Mouse (Mus musculus) kidney, postnatal 4 days (tissue): ENCODE data around the gene Sptb.
A peak's percentile ranks its signal among the peaks of the same experiment; 100 is the strongest.

ENCODE experiments used
- DNase-seq, 2 experiments: peaks; one replicate each; pipeline ENCODE4 v3.0.0; 2021; ENCODE audit warnings: mixed read lengths in 2 of 2

Sptb gene

GRCm38 (mm10) chr12:76572261-76573251, 137.8 kb downstream of the Sptb start:
- peak; percentile 80 to 90 for DNase-seq

- peak; percentile 63 to 80 for DNase-seq
These were observed 139.1 kb downstream of the Sptb start for GRCm38 (mm10) chr12:76571266-76571665.

- no peak for DNase-seq
These were observed 140.0 kb downstream of the Sptb start for GRCm38 (mm10) chr12:76570221-76570940.

GRCm38 (mm10) chr12:76566284-76566683, 144.1 kb downstream of the Sptb start:
- DNase-seq: no peak

GRCm38 (mm10) chr12:76562196-76562595, 148.2 kb downstream of the Sptb start:
- DNase-seq: peak in 1 of 2 experiments; percentile 1

- DNase-seq: peak; percentile 49 to 66
These were observed 152.1 kb downstream of the Sptb start for GRCm38 (mm10) chr12:76558206-76558605.

- peak; percentile 28 to 45 for DNase-seq
These were observed 153.5 kb downstream of the Sptb start for GRCm38 (mm10) chr12:76556745-76557389.

- DNase-seq: peak; percentile 21 to 32
These were observed 154.2 kb downstream of the Sptb start for GRCm38 (mm10) chr12:76556187-76556586.

GRCm38 (mm10) chr12:76554871-76555386, 155.4 kb downstream of the Sptb start:
- peak in 1 of 2 experiments; percentile 2 for DNase-seq

- DNase-seq: peak in 1 of 2 experiments; percentile 39
These were observed 156.0 kb downstream of the Sptb start for GRCm38 (mm10) chr12:76554392-76554791.

GRCm38 (mm10) chr12:76553917-76554316, 156.4 kb downstream of the Sptb start:
- DNase-seq: peak; percentile 52 to 65

GRCm38 (mm10) chr12:76552958-76553357, 157.4 kb downstream of the Sptb start:
- peak in 1 of 2 experiments; percentile 2 for DNase-seq

- DNase-seq: peak; percentile 77 to 84
These were observed 158.0 kb downstream of the Sptb start for GRCm38 (mm10) chr12:76552321-76552720.

GRCm38 (mm10) chr12:76549203-76549602, 161.1 kb downstream of the Sptb start:
- no peak for DNase-seq

- no peak for DNase-seq
These were observed 162.3 kb downstream of the Sptb start for GRCm38 (mm10) chr12:76548082-76548423.

- DNase-seq: peak; percentile 54 to 64
These were observed 162.8 kb downstream of the Sptb start for GRCm38 (mm10) chr12:76547409-76548081.

GRCm38 (mm10) chr12:76546383-76547276, 163.7 kb downstream of the Sptb start:
- DNase-seq: peak; percentile 57 to 71

- no peak for DNase-seq
These were observed 164.5 kb downstream of the Sptb start for GRCm38 (mm10) chr12:76545786-76546370.

- no peak for DNase-seq
These were observed 168.5 kb downstream of the Sptb start for GRCm38 (mm10) chr12:76541879-76542278.

GRCm38 (mm10) chr12:76541475-76541874, 168.9 kb downstream of the Sptb start:
- DNase-seq: no peak
